Mouse (Mus musculus): ENCODE results near the gene Tut7. TPM values are rescaled to one million over a fixed set of nuclear protein-coding genes. Genes with fewer than 3 reads are reported as not detected.
"Not testable (repeated sequence)": the region's sequence is repeated elsewhere in the genome, so short reads cannot be mapped to it uniquely, and the experiment has no call there.

Tut7 gene
- polyA plus RNA-seq, 1 experiment = 99.1 TPM

DNA sequence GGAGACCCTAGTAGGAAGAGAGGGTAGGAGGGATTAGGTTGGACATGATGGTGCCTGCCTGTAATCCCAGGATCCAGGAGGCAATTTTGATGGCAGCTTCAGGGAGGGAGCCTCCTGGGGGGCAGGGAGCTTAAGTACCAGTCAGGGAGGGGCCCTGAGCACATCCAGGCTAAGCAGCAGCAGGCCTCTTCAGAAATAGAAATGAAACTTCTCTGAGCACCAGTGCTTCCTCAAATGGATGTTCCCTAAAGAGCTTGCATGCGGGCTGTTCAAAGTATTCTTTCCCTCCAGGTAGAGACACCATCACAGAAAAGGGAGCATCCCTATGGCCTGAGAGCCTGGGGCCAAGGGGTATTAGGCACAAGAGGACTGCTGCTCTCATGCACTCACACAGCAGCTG is 24.6 kb downstream of the Tut7 start:
- peaks cover 48% of the 10 kb centered on the region for H3K36me3 ChIP-seq (ENCODE audit: control insufficient read depth, insufficient read depth, low read length, poor library complexity, severe bottlenecking)
- no peak overlapping the region for H3K9ac ChIP-seq (ENCODE audit: low read depth, poor library complexity, severe bottlenecking)
- no peaks in the 10 kb centered on the region for H3K9me3 ChIP-seq (replicated peaks; ENCODE audit: control insufficient read depth, insufficient read depth, low read length, poor library complexity, severe bottlenecking)
- H3K27me3 ChIP-seq (ENCODE audit: control insufficient read depth, insufficient read depth, low read length, poor library complexity, severe bottlenecking) = no peaks in the 10 kb centered on the region
- no peak overlapping the region for H3K27ac ChIP-seq (ENCODE audit: insufficient read depth, low read length)
- TF ChIP-seq EP300 (IDR thresholded peaks at IDR 0.05; ENCODE audit: insufficient read depth, low read depth, low read length) (no peak), CTCF (IDR thresholded peaks at IDR 0.05; ENCODE audit: low read depth, low read length) (no peak), POLR2A (IDR thresholded peaks at IDR 0.05; ENCODE audit: insufficient read depth, low read length) (no peak)
- no peaks in the 10 kb centered on the region for H3K4me1 ChIP-seq (ENCODE audit: control insufficient read depth, insufficient read depth, low read length)
- H3K4me3 ChIP-seq (ENCODE audit: low read depth, low read length) = no peak overlapping the region

DNA sequence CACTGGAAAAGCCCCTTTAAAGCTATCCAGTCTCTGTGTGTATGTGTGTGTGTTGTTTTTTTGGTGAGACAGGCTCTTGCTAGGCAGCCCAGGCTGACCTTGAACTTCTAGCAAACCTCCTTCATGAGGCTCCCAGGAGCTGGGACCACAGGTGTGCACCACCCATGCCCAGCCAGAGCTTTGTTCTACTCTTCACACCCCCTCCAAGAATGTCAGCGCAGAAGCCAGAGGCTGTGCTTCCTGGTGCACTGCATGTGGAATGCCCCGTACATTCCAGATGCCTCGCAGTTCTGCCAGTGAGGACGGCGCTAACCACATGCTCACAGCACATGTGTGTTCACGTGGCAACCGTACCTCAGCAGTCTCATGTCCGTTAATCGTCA is 26.5 kb downstream of the Tut7 start:
- no peaks in the 10 kb centered on the region for H3K4me1 ChIP-seq (ENCODE audit: control insufficient read depth, insufficient read depth, low read length)
- peaks cover 46% of the 10 kb centered on the region for H3K36me3 ChIP-seq (ENCODE audit: control insufficient read depth, insufficient read depth, low read length, poor library complexity, severe bottlenecking)

DNA sequence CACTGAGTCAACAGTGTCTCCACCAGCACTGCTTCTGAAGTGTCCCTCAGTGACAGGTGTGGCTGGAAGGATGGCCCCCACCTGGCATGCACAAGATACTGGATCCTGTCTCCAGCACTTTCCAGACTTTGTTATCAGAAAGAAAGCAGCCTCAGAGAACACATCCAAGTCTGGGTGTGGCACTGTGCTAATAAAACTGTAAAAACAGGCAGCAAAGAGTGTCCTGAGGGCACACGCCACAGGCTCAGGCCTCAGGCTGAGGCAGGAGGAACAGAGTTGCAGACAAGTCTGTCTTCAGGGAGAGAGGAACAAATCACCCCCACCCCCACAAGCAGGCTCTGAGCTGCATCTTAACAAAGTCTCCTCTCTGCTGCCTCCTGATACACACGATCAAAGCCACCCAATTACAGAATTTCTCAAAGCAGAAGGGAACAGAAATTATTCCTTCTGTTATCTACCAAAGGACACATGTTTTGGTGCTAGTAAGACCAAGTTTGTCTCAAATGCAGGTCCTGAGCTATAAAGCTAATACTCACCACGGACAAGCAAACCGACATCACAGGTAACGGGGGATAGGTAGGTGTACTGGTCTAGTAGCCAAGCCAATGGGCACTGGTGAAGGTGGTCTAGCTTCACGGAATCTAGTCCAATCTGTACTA is 27.0 kb downstream of the Tut7 start:
- H3K27me3 ChIP-seq (ENCODE audit: control insufficient read depth, insufficient read depth, low read length, poor library complexity, severe bottlenecking) = no peaks in the 10 kb centered on the region
- H3K4me1 ChIP-seq (ENCODE audit: control insufficient read depth, insufficient read depth, low read length) = no peaks in the 10 kb centered on the region
- H3K4me3 ChIP-seq (ENCODE audit: low read depth, low read length) = no peak overlapping the region
- peaks cover 47% of the 10 kb centered on the region for H3K36me3 ChIP-seq (ENCODE audit: control insufficient read depth, insufficient read depth, low read length, poor library complexity, severe bottlenecking)
- no peak for TF ChIP-seq CTCF (IDR thresholded peaks at IDR 0.05; ENCODE audit: low read depth, low read length)
- TF ChIP-seq POLR2A (IDR thresholded peaks at IDR 0.05; ENCODE audit: insufficient read depth, low read length) = no peak
- TF ChIP-seq EP300 (IDR thresholded peaks at IDR 0.05; ENCODE audit: insufficient read depth, low read depth, low read length) = no peak
- H3K9me3 ChIP-seq (replicated peaks; ENCODE audit: control insufficient read depth, insufficient read depth, low read length, poor library complexity, severe bottlenecking) = no peaks in the 10 kb centered on the region
- H3K9ac ChIP-seq (ENCODE audit: low read depth, poor library complexity, severe bottlenecking) = no peak overlapping the region
- H3K27ac ChIP-seq (ENCODE audit: insufficient read depth, low read length) = no peak overlapping the region

More for the DNA sequence above, 26.5 kb downstream of the Tut7 start:
- no peak overlapping the region for H3K4me3 ChIP-seq (ENCODE audit: low read depth, low read length)
- no peak overlapping the region for H3K27ac ChIP-seq (ENCODE audit: insufficient read depth, low read length)
- TF ChIP-seq POLR2A (IDR thresholded peaks at IDR 0.05; ENCODE audit: insufficient read depth, low read length) (no peak), CTCF (IDR thresholded peaks at IDR 0.05; ENCODE audit: low read depth, low read length) (no peak), EP300 (IDR thresholded peaks at IDR 0.05; ENCODE audit: insufficient read depth, low read depth, low read length) (no peak)
- H3K27me3 ChIP-seq (ENCODE audit: control insufficient read depth, insufficient read depth, low read length, poor library complexity, severe bottlenecking) = no peaks in the 10 kb centered on the region
- no peak overlapping the region for H3K9ac ChIP-seq (ENCODE audit: low read depth, poor library complexity, severe bottlenecking)
- no peaks in the 10 kb centered on the region for H3K9me3 ChIP-seq (replicated peaks; ENCODE audit: control insufficient read depth, insufficient read depth, low read length, poor library complexity, severe bottlenecking)

DNA sequence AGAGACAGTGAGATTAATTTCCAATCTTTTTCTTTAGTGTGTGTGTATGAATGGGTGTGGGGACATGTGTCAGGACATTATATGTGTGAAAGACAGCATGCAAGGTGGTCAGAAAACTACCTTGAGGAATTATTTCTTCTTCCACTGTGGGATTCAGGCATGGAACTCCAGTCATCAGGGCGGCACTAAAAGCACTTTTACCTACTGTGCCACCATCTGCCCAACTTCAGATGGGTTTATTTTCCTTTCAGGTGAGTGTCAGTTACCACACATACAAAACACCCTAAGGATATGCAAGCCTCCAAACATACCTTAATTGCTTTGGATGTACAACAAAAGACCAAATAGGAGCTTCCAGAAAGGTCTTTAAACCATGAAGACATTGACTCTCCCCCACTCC is 28.2 kb downstream of the Tut7 start:
- H3K4me3 ChIP-seq (ENCODE audit: low read depth, low read length) = no peak overlapping the region
- H3K27ac ChIP-seq (ENCODE audit: insufficient read depth, low read length) = no peak overlapping the region
- no peaks in the 10 kb centered on the region for H3K4me1 ChIP-seq (ENCODE audit: control insufficient read depth, insufficient read depth, low read length)
- peaks cover 41% of the 10 kb centered on the region for H3K36me3 ChIP-seq (ENCODE audit: control insufficient read depth, insufficient read depth, low read length, poor library complexity, severe bottlenecking)
- no peaks in the 10 kb centered on the region for H3K9me3 ChIP-seq (replicated peaks; ENCODE audit: control insufficient read depth, insufficient read depth, low read length, poor library complexity, severe bottlenecking)
- H3K9ac ChIP-seq (ENCODE audit: low read depth, poor library complexity, severe bottlenecking) = no peak overlapping the region
- H3K27me3 ChIP-seq (ENCODE audit: control insufficient read depth, insufficient read depth, low read length, poor library complexity, severe bottlenecking) = no peaks in the 10 kb centered on the region
- TF ChIP-seq CTCF (IDR thresholded peaks at IDR 0.05; ENCODE audit: low read depth, low read length) (no peak), EP300 (IDR thresholded peaks at IDR 0.05; ENCODE audit: insufficient read depth, low read depth, low read length) (no peak), POLR2A (IDR thresholded peaks at IDR 0.05; ENCODE audit: insufficient read depth, low read length) (no peak)

DNA sequence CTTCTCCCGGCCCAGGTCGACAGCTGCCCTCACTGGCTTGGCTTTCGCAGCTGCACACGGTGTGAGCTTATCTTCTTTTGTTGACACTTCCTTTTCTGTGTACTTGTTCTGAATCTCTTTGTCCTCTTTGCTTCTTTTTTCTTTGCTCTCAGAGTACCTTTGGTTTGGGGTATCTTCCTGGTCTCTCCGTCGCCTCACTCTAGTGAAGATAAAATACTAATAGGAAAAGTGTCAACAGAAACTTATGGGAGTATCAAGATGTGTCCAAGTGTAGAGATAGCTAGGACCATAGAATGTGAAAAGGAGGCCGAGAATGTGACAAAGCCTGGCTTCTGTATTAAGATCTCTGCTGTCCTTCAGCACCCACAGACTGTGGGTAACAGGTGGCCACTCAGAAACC is 40.8 kb downstream of the Tut7 start, which contains the start of gene Gm49354:
Gene Gm49354 (minus strand): TSS at position 101 of the 400 bp plus-strand sequence.
- TF ChIP-seq EP300 (IDR thresholded peaks at IDR 0.05; ENCODE audit: insufficient read depth, low read depth, low read length) (no peak), CTCF (IDR thresholded peaks at IDR 0.05; ENCODE audit: low read depth, low read length) (no peak), POLR2A (IDR thresholded peaks at IDR 0.05; ENCODE audit: insufficient read depth, low read length) (no peak)
- Histone ChIP-seq H3K36me3 (ENCODE audit: control insufficient read depth, insufficient read depth, low read length, poor library complexity, severe bottlenecking) (peaks cover 35% of the 10 kb centered on the region), H3K27ac (ENCODE audit: insufficient read depth, low read length) (no peak within 1 kb of the TSS), H3K27me3 (ENCODE audit: control insufficient read depth, insufficient read depth, low read length, poor library complexity, severe bottlenecking) (no peaks in the 10 kb centered on the region), H3K9me3 (replicated peaks; ENCODE audit: control insufficient read depth, insufficient read depth, low read length, poor library complexity, severe bottlenecking) (no peaks in the 10 kb centered on the region), H3K9ac (ENCODE audit: low read depth, poor library complexity, severe bottlenecking) (no peak within 1 kb of the TSS), H3K4me1 (ENCODE audit: control insufficient read depth, insufficient read depth, low read length) (no peaks in the 10 kb centered on the region), H3K4me3 (ENCODE audit: low read depth, low read length) (no peak within 1 kb of the TSS)

DNA sequence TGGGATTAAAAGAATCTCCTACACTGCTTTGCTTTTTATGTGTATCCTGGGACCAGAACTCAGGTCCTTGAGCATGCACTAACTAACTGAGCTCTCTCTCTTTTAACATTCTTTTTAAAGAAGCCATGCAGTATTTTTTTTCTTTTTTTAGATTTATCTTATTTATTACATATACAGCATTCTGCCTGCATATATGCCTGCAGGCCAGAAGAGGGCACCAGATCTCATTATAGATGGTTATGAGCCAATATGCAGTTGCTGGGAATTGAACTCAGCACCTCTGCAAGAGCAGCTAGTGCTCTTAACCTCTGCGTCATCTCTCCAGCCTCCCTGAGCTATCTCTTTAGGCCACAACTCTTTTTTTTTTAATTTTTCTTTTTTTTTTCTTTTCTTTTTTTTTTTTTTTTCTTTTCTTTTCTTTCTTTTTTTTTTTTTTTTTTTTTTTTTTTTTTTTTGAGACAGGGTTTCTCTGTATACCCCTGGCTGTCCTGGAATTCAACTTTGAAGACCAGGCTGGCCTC is 43.1 kb downstream of the Tut7 start:
- H3K9ac ChIP-seq (ENCODE audit: low read depth, poor library complexity, severe bottlenecking); H3K4me3 ChIP-seq (ENCODE audit: low read depth, low read length): not testable (repeated sequence)
- H3K36me3 ChIP-seq (ENCODE audit: control insufficient read depth, insufficient read depth, low read length, poor library complexity, severe bottlenecking) = peaks cover 26% of the 10 kb centered on the region

More for the DNA sequence above, 43.1 kb downstream of the Tut7 start:
- H3K9me3 ChIP-seq (replicated peaks; ENCODE audit: control insufficient read depth, insufficient read depth, low read length, poor library complexity, severe bottlenecking); H3K27ac ChIP-seq (ENCODE audit: insufficient read depth, low read length); H3K27me3 ChIP-seq (ENCODE audit: control insufficient read depth, insufficient read depth, low read length, poor library complexity, severe bottlenecking); H3K4me1 ChIP-seq (ENCODE audit: control insufficient read depth, insufficient read depth, low read length): not testable (repeated sequence)
